Mouse (Mus musculus): ENCODE data around the gene Triobp. TPM values are rescaled to one million over a fixed set of nuclear protein-coding genes. Genes with fewer than 3 reads are reported as not detected.

The Triobp gene
- polyA plus RNA-seq, 1 experiment from 2014 or later = 49.0 TPM

- DNase-seq (ENCODE audit: low spot score) (no peak), ATAC-seq (replicated peaks; ENCODE audit: low FRiP score, low TSS enrichment, low read depth) (no peak)
- peaks cover 43% of the 10 kb centered on the region for H3K36me3 ChIP-seq (ENCODE audit: control insufficient read depth, insufficient read depth, low read length)
- no peak overlapping the region for H3K4me2 ChIP-seq (ENCODE audit: low read length)
- H3K27ac ChIP-seq (ENCODE audit: low read depth) = no peak overlapping the region
- H3K27me3 ChIP-seq (replicated peaks; ENCODE audit: control insufficient read depth, insufficient read depth, low read length) = no peaks in the 10 kb centered on the region
- H3K9ac ChIP-seq (ENCODE audit: low read length) = no peak overlapping the region
- H3K9me3 ChIP-seq (ENCODE audit: control insufficient read depth, low read length) = no peaks in the 10 kb centered on the region
- WGBS = 62% methylated on average over 11 of the region's 11 CpGs
- H3K4me1 ChIP-seq (replicated peaks; ENCODE audit: control insufficient read depth, insufficient read depth, low read length) = peaks cover 36% of the 10 kb centered on the region
- no peak overlapping the region for H3K4me3 ChIP-seq (ENCODE audit: low read depth, low read length)
Measured at GRCm38 (mm10) chr15:78986536-78987220, 39.2 kb downstream of the Triobp start.

- DNase-seq (ENCODE audit: low spot score) = no peak
- Histone ChIP-seq H3K4me1 (replicated peaks; ENCODE audit: control insufficient read depth, insufficient read depth, low read length) (peaks cover 31% of the 10 kb centered on the region), H3K36me3 (ENCODE audit: control insufficient read depth, insufficient read depth, low read length) (peaks cover 62% of the 10 kb centered on the region)
Measured at GRCm38 (mm10) chr15:78988499-78988971, 41.0 kb downstream of the Triobp start.

GRCm38 (mm10) chr15:78989152-78990092 lies 41.9 kb downstream of the Triobp start:
- Histone ChIP-seq H3K9me3 (ENCODE audit: control insufficient read depth, low read length) (no peaks in the 10 kb centered on the region), H3K4me2 (ENCODE audit: low read length) (no peak overlapping the region), H3K9ac (ENCODE audit: low read length) (no peak overlapping the region), H3K27ac (ENCODE audit: low read depth) (no peak overlapping the region), H3K36me3 (ENCODE audit: control insufficient read depth, insufficient read depth, low read length) (peaks cover 71% of the 10 kb centered on the region), H3K4me3 (ENCODE audit: low read depth, low read length) (no peak overlapping the region), H3K27me3 (replicated peaks; ENCODE audit: control insufficient read depth, insufficient read depth, low read length) (no peaks in the 10 kb centered on the region), H3K4me1 (replicated peaks; ENCODE audit: control insufficient read depth, insufficient read depth, low read length) (peaks cover 22% of the 10 kb centered on the region)
- WGBS = 89% methylated on average over 14 of the region's 14 CpGs
- no peak for ATAC-seq (replicated peaks; ENCODE audit: low FRiP score, low TSS enrichment, low read depth)
- DNase-seq (ENCODE audit: low spot score) = no peak

More at GRCm38 (mm10) chr15:78988499-78988971, 41.0 kb downstream of the Triobp start:
- Histone ChIP-seq H3K27ac (ENCODE audit: low read depth) (no peak overlapping the region), H3K9ac (ENCODE audit: low read length) (no peak overlapping the region), H3K4me2 (ENCODE audit: low read length) (no peak overlapping the region), H3K4me3 (ENCODE audit: low read depth, low read length) (no peak overlapping the region), H3K27me3 (replicated peaks; ENCODE audit: control insufficient read depth, insufficient read depth, low read length) (no peaks in the 10 kb centered on the region), H3K9me3 (ENCODE audit: control insufficient read depth, low read length) (no peaks in the 10 kb centered on the region)
- WGBS = 73% methylated on average over 14 of the region's 14 CpGs
- no peak for ATAC-seq (replicated peaks; ENCODE audit: low FRiP score, low TSS enrichment, low read depth)

DNA sequence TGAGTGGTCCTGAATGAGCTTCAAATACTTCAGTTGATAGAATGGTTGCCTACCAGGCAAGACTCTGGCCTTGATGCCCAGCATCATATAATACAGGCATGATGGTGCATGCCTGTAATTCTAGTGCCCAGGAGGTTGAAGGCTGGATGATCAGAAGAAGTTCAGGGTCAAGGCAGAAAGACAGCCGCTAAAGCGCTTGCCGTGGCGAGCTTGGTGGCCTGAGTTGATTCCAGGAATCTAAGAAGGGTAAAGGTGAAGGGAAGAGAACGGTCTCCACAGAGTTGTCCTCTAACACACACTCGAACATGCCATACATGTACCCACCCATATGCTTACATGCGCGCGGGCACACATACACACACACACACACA lies 42.6 kb downstream of the Triobp start:
- ATAC-seq (replicated peaks; ENCODE audit: low FRiP score, low TSS enrichment, low read depth) (no peak), DNase-seq (ENCODE audit: low spot score) (no peak)
- Histone ChIP-seq H3K27me3 (replicated peaks; ENCODE audit: control insufficient read depth, insufficient read depth, low read length) (no peaks in the 10 kb centered on the region), H3K9me3 (ENCODE audit: control insufficient read depth, low read length) (no peaks in the 10 kb centered on the region), H3K4me1 (replicated peaks; ENCODE audit: control insufficient read depth, insufficient read depth, low read length) (peaks cover 15% of the 10 kb centered on the region), H3K4me3 (ENCODE audit: low read depth, low read length) (no peak overlapping the region), H3K4me2 (ENCODE audit: low read length) (no peak overlapping the region), H3K9ac (ENCODE audit: low read length) (no peak overlapping the region), H3K27ac (ENCODE audit: low read depth) (no peak overlapping the region), H3K36me3 (ENCODE audit: control insufficient read depth, insufficient read depth, low read length) (peaks cover 77% of the 10 kb centered on the region)
- WGBS = 94% methylated on average over 9 of the region's 9 CpGs

GRCm38 (mm10) chr15:78990970-78991525 lies 43.5 kb downstream of the Triobp start:
- no peak overlapping the region for H3K4me3 ChIP-seq (ENCODE audit: low read depth, low read length)
- WGBS = 95% methylated on average over 25 of the region's 25 CpGs
- DNase-seq (ENCODE audit: low spot score) = no peak
- H3K27me3 ChIP-seq (replicated peaks; ENCODE audit: control insufficient read depth, insufficient read depth, low read length) = no peaks in the 10 kb centered on the region
- no peak overlapping the region for H3K9ac ChIP-seq (ENCODE audit: low read length)
- H3K4me1 ChIP-seq (replicated peaks; ENCODE audit: control insufficient read depth, insufficient read depth, low read length) = peaks cover 10% of the 10 kb centered on the region
- H3K4me2 ChIP-seq (ENCODE audit: low read length) = no peak overlapping the region
- no peaks in the 10 kb centered on the region for H3K9me3 ChIP-seq (ENCODE audit: control insufficient read depth, low read length)
- H3K36me3 ChIP-seq (ENCODE audit: control insufficient read depth, insufficient read depth, low read length) = peaks cover 87% of the 10 kb centered on the region
- H3K27ac ChIP-seq (ENCODE audit: low read depth) = no peak overlapping the region
- no peak for ATAC-seq (replicated peaks; ENCODE audit: low FRiP score, low TSS enrichment, low read depth)

DNA sequence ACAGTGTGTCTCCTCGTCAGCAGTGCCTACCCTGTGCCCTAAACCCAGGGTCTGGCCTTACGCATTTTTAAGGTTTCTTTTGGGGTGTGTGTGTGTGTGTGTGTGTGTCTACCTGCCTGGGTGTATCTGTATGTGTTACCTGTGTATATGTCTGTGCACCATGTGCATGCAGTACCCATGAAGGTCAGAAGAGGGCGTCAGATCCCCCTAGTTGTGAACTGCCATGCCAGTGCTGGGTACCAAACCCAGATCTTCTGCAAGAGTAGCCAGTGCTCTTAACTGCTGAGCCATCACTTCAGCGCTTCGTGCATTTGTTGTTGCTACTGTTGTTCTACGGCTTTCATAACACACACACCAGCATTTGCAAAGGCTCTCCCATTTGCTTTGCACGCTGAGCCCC lies 44.7 kb downstream of the Triobp start:
- DNase-seq (ENCODE audit: low spot score) = no peak
- H3K4me2 ChIP-seq (ENCODE audit: low read length) = no peak overlapping the region
- no peaks in the 10 kb centered on the region for H3K4me1 ChIP-seq (replicated peaks; ENCODE audit: control insufficient read depth, insufficient read depth, low read length)
- H3K4me3 ChIP-seq (ENCODE audit: low read depth, low read length) = no peak overlapping the region
- no peak overlapping the region for H3K9ac ChIP-seq (ENCODE audit: low read length)
- H3K27me3 ChIP-seq (replicated peaks; ENCODE audit: control insufficient read depth, insufficient read depth, low read length) = no peaks in the 10 kb centered on the region
- peaks cover 96% of the 10 kb centered on the region for H3K36me3 ChIP-seq (ENCODE audit: control insufficient read depth, insufficient read depth, low read length)
- 90% methylated on average over 7 of the region's 7 CpGs for WGBS
- no peaks in the 10 kb centered on the region for H3K9me3 ChIP-seq (ENCODE audit: control insufficient read depth, low read length)
- H3K27ac ChIP-seq (ENCODE audit: low read depth) = no peak overlapping the region
- ATAC-seq (replicated peaks; ENCODE audit: low FRiP score, low TSS enrichment, low read depth) = no peak

- 95% methylated on average over 24 of the region's 24 CpGs for WGBS
- Histone ChIP-seq H3K4me3 (ENCODE audit: low read depth, low read length) (no peak overlapping the region), H3K27me3 (replicated peaks; ENCODE audit: control insufficient read depth, insufficient read depth, low read length) (no peaks in the 10 kb centered on the region), H3K4me1 (replicated peaks; ENCODE audit: control insufficient read depth, insufficient read depth, low read length) (no peaks in the 10 kb centered on the region), H3K9me3 (ENCODE audit: control insufficient read depth, low read length) (no peaks in the 10 kb centered on the region), H3K27ac (ENCODE audit: low read depth) (no peak overlapping the region), H3K36me3 (ENCODE audit: control insufficient read depth, insufficient read depth, low read length) (peaks cover 96% of the 10 kb centered on the region), H3K4me2 (ENCODE audit: low read length) (no peak overlapping the region), H3K9ac (ENCODE audit: low read length) (no peak overlapping the region)
- ATAC-seq (replicated peaks; ENCODE audit: low FRiP score, low TSS enrichment, low read depth) (no peak), DNase-seq (ENCODE audit: low spot score) (no peak)
Measured at GRCm38 (mm10) chr15:78992925-78993324, 45.4 kb downstream of the Triobp start.

DNA sequence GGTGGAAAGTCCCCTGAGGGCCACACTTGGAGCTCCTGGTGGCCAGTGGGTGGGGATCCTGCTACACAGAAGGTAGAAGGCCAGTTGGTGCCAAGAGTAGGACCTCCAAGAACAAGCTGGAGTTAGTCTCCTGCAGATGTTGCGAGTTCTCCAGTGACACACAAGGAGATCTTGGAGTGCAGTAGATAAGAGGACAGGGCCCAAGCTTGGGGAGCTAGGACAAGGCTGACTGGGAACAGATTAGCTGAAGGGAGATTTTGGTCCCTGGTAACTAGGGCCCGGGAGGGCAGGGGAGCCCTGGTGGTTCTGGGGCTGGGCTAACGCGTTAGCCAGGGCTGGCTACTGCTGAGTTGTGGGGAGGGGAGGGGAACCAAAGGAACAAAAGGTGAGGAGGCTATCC lies 48.4 kb downstream of the Triobp start:
- Histone ChIP-seq H3K4me3 (ENCODE audit: low read depth, low read length) (no peak overlapping the region), H3K9ac (ENCODE audit: low read length) (no peak overlapping the region), H3K4me1 (replicated peaks; ENCODE audit: control insufficient read depth, insufficient read depth, low read length) (no peaks in the 10 kb centered on the region), H3K36me3 (ENCODE audit: control insufficient read depth, insufficient read depth, low read length) (peaks cover 94% of the 10 kb centered on the region), H3K9me3 (ENCODE audit: control insufficient read depth, low read length) (no peaks in the 10 kb centered on the region), H3K27ac (ENCODE audit: low read depth) (no peak overlapping the region), H3K27me3 (replicated peaks; ENCODE audit: control insufficient read depth, insufficient read depth, low read length) (no peaks in the 10 kb centered on the region), H3K4me2 (ENCODE audit: low read length) (no peak overlapping the region)
- DNase-seq (ENCODE audit: low spot score) = no peak
- WGBS = 98% methylated on average over 4 of the region's 4 CpGs
- ATAC-seq (replicated peaks; ENCODE audit: low FRiP score, low TSS enrichment, low read depth) = no peak
